8 mouse cellular contexts compared by ENCODE assay signal in genomic region chr10:60351761-60352455, GRCm38 (mm10). TPM values are rescaled to one million over a fixed set of nuclear protein-coding genes. Genes with fewer than 3 reads are reported as not detected.
DNase-seq lines count a peak whose midpoint lies in the region; ATAC-seq and TF ChIP-seq lines count a peak whose summit lies in the region.

No protein-coding gene starts in this region.

- WGBS in hindbrain, postnatal 0 days: 29% methylated on average over 7 of the region's 7 CpGs
- 39% methylated on average over 7 of the region's 7 CpGs for WGBS in liver, embryonic 13.5 days (ENCODE audit: insufficient replicate concordance)
- WGBS in neural tube, embryonic 11.5 days: 16% methylated on average over 7 of the region's 7 CpGs

- H3K27ac ChIP-seq in hindbrain, postnatal 0 days: peak overlapping the region; percentile 16; the same call in 1 of the 2 replicates
- peak overlapping the region; percentile 68 for H3K27ac ChIP-seq in liver, embryonic 13.5 days
- H3K27ac ChIP-seq in neural tube, embryonic 11.5 days (ENCODE audit: low read depth, low read length): peak overlapping the region; percentile 65; the same call in 1 of the 2 replicates

- ATAC-seq in hindbrain, postnatal 0 days: peak; percentile 60
- no peak; the same call in 1 of the 2 replicates for ATAC-seq in liver, embryonic 13.5 days (ENCODE audit: low read depth)
- ATAC-seq in neural tube, embryonic 11.5 days (ENCODE audit: insufficient read depth, low FRiP score, low TSS enrichment): peak; percentile 50; the same call in 1 of the 2 replicates

- no peaks in the 10 kb centered on the region for H3K36me3 ChIP-seq in hindbrain, postnatal 0 days (ENCODE audit: insufficient read depth, low read length)
- no peaks in the 10 kb centered on the region for H3K36me3 ChIP-seq in liver, embryonic 13.5 days
- H3K36me3 ChIP-seq in neural tube, embryonic 11.5 days (ENCODE audit: control insufficient read depth, insufficient read depth, low read length): no peaks in the 10 kb centered on the region

- no peaks in the 10 kb centered on the region for H3K27me3 ChIP-seq in hindbrain, postnatal 0 days (ENCODE audit: insufficient read depth, low read length)
- no peaks in the 10 kb centered on the region for H3K27me3 ChIP-seq in liver, embryonic 13.5 days
- no peaks in the 10 kb centered on the region for H3K27me3 ChIP-seq in neural tube, embryonic 11.5 days (ENCODE audit: control insufficient read depth, insufficient read depth, low read length)

- peak; percentile 89 for DNase-seq in CD4-positive, CD25-positive, alpha-beta regulatory T cell, adult 2 months (ENCODE audit: low read depth, low spot score)
- peak; percentile 75 for DNase-seq in ZHBTc4 (ENCODE audit: low read depth, low spot score)
- DNase-seq in gastrocnemius, adult 8-10 months (ENCODE audit: low spot score in 2 of 2): peak; percentile 53 to 72
- DNase-seq in hindbrain, postnatal 0 days (ENCODE audit: low spot score): peak; percentile 48
- DNase-seq in liver, embryonic 13.5 days: no peak
- DNase-seq in neural tube, embryonic 11.5 days (ENCODE audit: low spot score): peak; percentile 56
- no peak for DNase-seq in cerebellum, adult 9-11 months
- no peak for DNase-seq in layer of hippocampus, postnatal 10 days (ENCODE audit: low spot score in 2 of 2)

- no peaks in the 10 kb centered on the region for H3K4me1 ChIP-seq in hindbrain, postnatal 0 days (ENCODE audit: insufficient read depth, low read length)
- H3K4me1 ChIP-seq in liver, embryonic 13.5 days (replicated peaks): peaks cover 58% of the 10 kb centered on the region
- H3K4me1 ChIP-seq in neural tube, embryonic 11.5 days (ENCODE audit: control insufficient read depth, insufficient read depth, low read length): peaks cover 17% of the 10 kb centered on the region

- no peak overlapping the region for H3K4me3 ChIP-seq in hindbrain, postnatal 0 days (ENCODE audit: low read length)
- H3K4me3 ChIP-seq in liver, embryonic 13.5 days (replicated peaks): no peak overlapping the region
- H3K4me3 ChIP-seq in neural tube, embryonic 11.5 days (ENCODE audit: low read depth, low read length): no peak overlapping the region

- H3K4me2 ChIP-seq in hindbrain, postnatal 0 days (ENCODE audit: low read depth, low read length): no peak overlapping the region
- no peak overlapping the region; the same call in none of the 2 replicates for H3K4me2 ChIP-seq in liver, embryonic 13.5 days
- no peak overlapping the region for H3K4me2 ChIP-seq in neural tube, embryonic 11.5 days (ENCODE audit: low read depth)

- TF ChIP-seq CTCF in hindbrain, postnatal 0 days (IDR thresholded peaks at IDR 0.05; ENCODE audit: low read depth): no peak

- H3K9me3 ChIP-seq in hindbrain, postnatal 0 days (ENCODE audit: low read length): no peaks in the 10 kb centered on the region
- no peaks in the 10 kb centered on the region for H3K9me3 ChIP-seq in liver, embryonic 13.5 days (replicated peaks)
- H3K9me3 ChIP-seq in neural tube, embryonic 11.5 days (ENCODE audit: control insufficient read depth, low read length): no peaks in the 10 kb centered on the region

- H3K9ac ChIP-seq in hindbrain, postnatal 0 days (replicated peaks; ENCODE audit: low read length): no peak overlapping the region
- peak overlapping the region; percentile 36; the same call in 1 of the 2 replicates for H3K9ac ChIP-seq in liver, embryonic 13.5 days
- no peak overlapping the region for H3K9ac ChIP-seq in neural tube, embryonic 11.5 days (ENCODE audit: low read length)

RNA-seq across cellular contexts. Expression of gene Vsir, which starts 5.3 kb away (rescaled TPM):
- total RNA-seq in gastrocnemius, adult 8-10 months (2022): 1 to 10 TPM; 2.3 to 5.2 (median 3.8) TPM
- total RNA-seq in hindbrain, postnatal 0 days (2014; rRNA removed): 19.2 and 43.1 TPM in 2 replicates
- 1.9 and 4.8 TPM in 2 replicates for polyA plus RNA-seq in hindbrain, postnatal 0 days (2015; fragmentation: Nextera tagmentation; extraction: Ambion mirVana)
- polyA plus RNA-seq in liver, embryonic 13.5 days (2015; fragmentation: Nextera tagmentation; extraction: Ambion mirVana): 3.7 and 4.9 TPM in 2 replicates
- polyA plus RNA-seq in neural tube, embryonic 11.5 days (2014; fragmentation: Nextera tagmentation; extraction: Ambion mirVana): 1.6 and 3.7 TPM in 2 replicates
- total RNA-seq in layer of hippocampus, postnatal 10 days (2021): 10 to 100 TPM; 15.3 TPM

RNA-seq across cellular contexts. Expression of gene Gm17455, which starts 47.6 kb away (rescaled TPM):
- total RNA-seq in gastrocnemius, adult 8-10 months (2022): not detected
- total RNA-seq in hindbrain, postnatal 0 days (2014; rRNA removed): 2.4 and 19.4 TPM in 2 replicates
- polyA plus RNA-seq in hindbrain, postnatal 0 days (2015; fragmentation: Nextera tagmentation; extraction: Ambion mirVana): 8.9 and 12.4 TPM in 2 replicates
- polyA plus RNA-seq in liver, embryonic 13.5 days (2015; fragmentation: Nextera tagmentation; extraction: Ambion mirVana): not detected in 2 replicates
- 2.9 and 6.2 TPM in 2 replicates for polyA plus RNA-seq in neural tube, embryonic 11.5 days (2014; fragmentation: Nextera tagmentation; extraction: Ambion mirVana)
- 1 to 10 TPM; 3.6 to 3.7 TPM for total RNA-seq in layer of hippocampus, postnatal 10 days (2021)

Comparison
In these comparisons a context has a peak if more than half of its experiments do, and no peak if none do; other contexts are left out.
1. DNase-seq: peak in CD4-positive, CD25-positive, alpha-beta regulatory T cell, adult 2 months (single experiment), ZHBTc4 (single experiment), gastrocnemius, adult 8-10 months (2 of 2), hindbrain, postnatal 0 days (single experiment) and neural tube, embryonic 11.5 days (single experiment); none in liver, embryonic 13.5 days (single experiment), cerebellum, adult 9-11 months (single experiment) and layer of hippocampus, postnatal 10 days (0 of 2).
2. H3K27ac ChIP-seq: peak in every context shown above with its lines; median percentile 68 in liver, embryonic 13.5 days; 65 in neural tube, embryonic 11.5 days; 16 in hindbrain, postnatal 0 days.